Mouse (Mus musculus): Measurements from ENCODE around the gene Tmem30b. TPM values are rescaled to one million over a fixed set of nuclear protein-coding genes. Genes with fewer than 3 reads are reported as not detected.
A peak's percentile ranks its signal among the peaks of the same experiment; 100 is the strongest.

Gene Tmem30b
- polyA plus RNA-seq, 1 experiment from 2014 or later = 0.49 TPM

GRCm38 (mm10) chr12:73506648-73507047, 39.5 kb downstream of the Tmem30b start:
- H3K4me2 ChIP-seq = no peak overlapping the region
- 82% methylated on average over 5 of the region's 5 CpGs for WGBS
- H3K9ac ChIP-seq = no peak overlapping the region
- no peak overlapping the region for H3K4me3 ChIP-seq
- no peaks in the 10 kb centered on the region for H3K9me3 ChIP-seq
- H3K27ac ChIP-seq = no peak overlapping the region
- H3K4me1 ChIP-seq = no peaks in the 10 kb centered on the region
- ATAC-seq (replicated peaks) = no peak
- no peaks in the 10 kb centered on the region for H3K27me3 ChIP-seq (replicated peaks)
- H3K36me3 ChIP-seq (replicated peaks) = no peaks in the 10 kb centered on the region

- no peaks in the 10 kb centered on the region for H3K9me3 ChIP-seq
- no peak overlapping the region for H3K9ac ChIP-seq
- WGBS = 66% methylated on average over 5 of the region's 5 CpGs
- no peak for ATAC-seq (replicated peaks)
- H3K4me3 ChIP-seq = no peak overlapping the region
- no peaks in the 10 kb centered on the region for H3K27me3 ChIP-seq (replicated peaks)
- H3K27ac ChIP-seq = no peak overlapping the region
- H3K4me1 ChIP-seq = peaks cover 2% of the 10 kb centered on the region; the same call in 1 of the 2 replicates
- H3K4me2 ChIP-seq = no peak overlapping the region
- no peaks in the 10 kb centered on the region for H3K36me3 ChIP-seq (replicated peaks)
Observed at GRCm38 (mm10) chr12:73500689-73501326, 45.4 kb downstream of the Tmem30b start.

GRCm38 (mm10) chr12:73495172-73495571, 51.0 kb downstream of the Tmem30b start:
- H3K9me3 ChIP-seq = no peaks in the 10 kb centered on the region
- no peak overlapping the region for H3K9ac ChIP-seq
- no peak for ATAC-seq (replicated peaks)
- H3K4me1 ChIP-seq = no peaks in the 10 kb centered on the region
- H3K4me3 ChIP-seq = no peak overlapping the region
- 87% methylated on average over 10 of the region's 10 CpGs for WGBS
- H3K4me2 ChIP-seq = no peak overlapping the region
- no peaks in the 10 kb centered on the region for H3K27me3 ChIP-seq (replicated peaks)
- H3K36me3 ChIP-seq (replicated peaks) = no peaks in the 10 kb centered on the region
- H3K27ac ChIP-seq = no peak overlapping the region

- 87% methylated on average over 16 of the region's 16 CpGs for WGBS
Observed at GRCm38 (mm10) chr12:73493929-73494530, 52.2 kb downstream of the Tmem30b start.

More at GRCm38 (mm10) chr12:73493929-73494530, 52.2 kb downstream of the Tmem30b start:
- H3K4me2 ChIP-seq = no peak overlapping the region
- ATAC-seq (replicated peaks) = peak; percentile 58
- no peak overlapping the region for H3K4me3 ChIP-seq
- H3K4me1 ChIP-seq = no peaks in the 10 kb centered on the region
- H3K27me3 ChIP-seq (replicated peaks) = no peaks in the 10 kb centered on the region
- H3K9me3 ChIP-seq = no peaks in the 10 kb centered on the region
- no peak overlapping the region for H3K27ac ChIP-seq
- no peak overlapping the region for H3K9ac ChIP-seq
- no peaks in the 10 kb centered on the region for H3K36me3 ChIP-seq (replicated peaks)

Other genes starting within 250 kb of the Tmem30b start
- 10.1 and 10.3 TPM in 2 replicates for gene Prkch, start 38.4 kb upstream of the Tmem30b start, polyA plus RNA-seq (2015; fragmentation: Nextera tagmentation; extraction: Ambion mirVana)